Mouse (Mus musculus): Measurements from ENCODE around the gene Unc5c.

Unc5c gene

DNA sequence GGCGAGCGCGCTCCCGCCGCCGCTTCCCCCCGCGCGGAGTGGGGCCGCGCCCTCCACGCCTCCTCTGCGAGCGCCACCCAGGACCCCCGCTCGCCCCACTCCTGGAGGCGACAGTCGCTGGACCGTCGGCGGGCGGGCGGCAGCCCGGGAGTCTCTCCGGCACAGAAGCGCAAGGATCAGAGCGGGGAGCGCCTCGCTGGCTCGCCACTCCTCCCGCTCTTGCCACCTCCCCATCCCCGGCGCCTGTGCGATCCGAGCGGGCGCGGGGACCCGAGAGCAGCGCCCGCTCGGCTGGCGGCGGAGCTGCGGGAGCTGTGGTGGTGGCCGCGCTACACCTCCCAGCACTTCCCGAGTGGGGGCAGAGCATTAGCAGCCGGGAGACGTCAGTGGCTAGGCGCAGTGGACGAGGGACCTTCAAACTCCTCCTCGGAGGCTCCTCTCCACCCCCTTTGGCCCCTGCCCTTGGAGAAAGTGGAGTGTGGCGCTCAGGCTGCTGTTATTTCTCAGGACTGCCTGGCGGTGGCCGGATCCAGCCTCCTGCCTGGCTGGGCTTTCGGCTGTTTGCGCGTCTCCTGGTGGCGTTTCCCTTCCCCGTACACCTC is at the start of gene Unc5c:
Unc5c (plus strand) TSS at position 113 of the 602 bp plus-strand sequence.
- peak; percentile 80 to 82 for DNase-seq

DNA sequence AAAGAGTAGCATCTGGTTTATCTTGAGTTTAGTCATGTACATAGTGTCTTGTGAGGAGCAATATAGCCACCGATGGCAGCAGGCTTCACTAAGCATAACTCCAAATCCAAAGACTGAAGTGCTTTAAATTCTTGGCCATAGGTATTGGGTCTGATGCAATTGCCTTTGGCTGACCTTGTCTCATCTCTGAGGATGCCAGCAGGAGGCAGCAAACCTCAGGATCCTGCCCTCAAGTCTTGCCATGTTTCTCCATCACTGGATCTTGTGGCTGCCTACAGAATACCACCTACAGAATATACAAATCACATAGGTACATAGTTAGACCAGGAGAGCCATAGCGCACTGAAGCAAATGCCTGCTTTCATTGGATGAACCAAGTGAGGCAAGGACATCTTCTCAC is 7.5 kb upstream of the Unc5c start:
- peak in 1 of 2 experiments; percentile 14 for DNase-seq

DNA sequence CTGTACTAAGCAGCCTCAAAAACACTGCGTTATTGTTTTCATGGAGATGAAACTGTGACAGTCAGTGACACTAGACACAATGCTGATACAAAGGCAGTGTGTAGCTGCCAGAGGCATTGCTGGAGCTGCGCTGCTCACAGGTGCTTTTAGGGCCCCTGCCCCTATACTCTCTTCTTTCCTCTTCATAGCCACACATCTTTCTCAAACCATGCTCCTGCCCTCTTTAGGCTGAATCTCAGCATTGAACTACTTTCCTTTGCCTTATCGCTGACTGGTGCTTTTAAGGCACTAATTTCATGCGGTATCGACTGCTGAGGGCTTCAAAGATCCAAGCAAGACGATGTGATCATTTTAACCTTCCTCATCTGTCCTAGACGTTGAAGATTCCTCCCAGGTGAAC is 2.5 kb upstream of the Unc5c start:
- DNase-seq: no peak

DNA sequence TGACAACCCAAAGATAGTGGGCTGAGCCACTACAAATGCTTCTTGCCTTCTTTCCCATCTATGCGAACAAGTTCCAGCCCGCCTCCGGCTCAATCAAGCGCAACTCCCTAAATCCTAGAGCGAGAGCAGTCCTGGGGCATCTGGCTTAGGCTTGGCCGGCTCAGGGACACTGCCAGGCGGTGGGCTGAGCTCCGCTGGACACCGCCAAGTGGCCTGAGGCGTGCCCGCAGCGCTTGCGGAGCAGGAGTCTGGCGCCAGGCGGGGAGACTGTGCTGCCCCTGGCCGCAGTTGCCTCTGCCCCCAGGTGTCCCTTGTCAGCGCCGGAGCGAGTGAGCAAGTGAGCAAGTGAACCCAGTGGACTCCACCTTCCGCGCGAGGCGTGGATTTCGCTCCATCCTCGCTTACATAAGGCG is 319 bp upstream of the Unc5c start:
- peak; percentile 31 to 57 for DNase-seq

DNA sequence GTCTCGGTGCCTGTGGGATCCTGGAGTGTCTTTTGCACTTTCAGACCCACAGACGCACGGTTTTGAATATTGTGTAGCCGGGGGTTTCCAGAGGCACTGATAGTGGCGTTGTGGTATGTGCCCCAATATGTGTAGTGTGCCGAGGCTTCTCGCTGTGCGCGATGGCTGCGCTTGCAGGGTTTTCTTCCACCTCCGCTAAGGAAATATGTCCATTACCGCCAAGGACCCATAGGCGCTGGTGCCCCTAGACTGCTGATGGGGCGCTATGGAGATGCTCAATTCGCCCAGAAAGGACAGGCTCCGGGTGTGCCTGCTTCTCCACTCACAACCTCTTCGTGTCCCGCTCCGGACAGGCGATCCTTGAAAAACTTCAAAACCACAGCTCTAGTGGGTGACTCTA is 1.0 kb downstream of the Unc5c start:
- peak in 1 of 2 experiments; percentile 9 for DNase-seq

DNA sequence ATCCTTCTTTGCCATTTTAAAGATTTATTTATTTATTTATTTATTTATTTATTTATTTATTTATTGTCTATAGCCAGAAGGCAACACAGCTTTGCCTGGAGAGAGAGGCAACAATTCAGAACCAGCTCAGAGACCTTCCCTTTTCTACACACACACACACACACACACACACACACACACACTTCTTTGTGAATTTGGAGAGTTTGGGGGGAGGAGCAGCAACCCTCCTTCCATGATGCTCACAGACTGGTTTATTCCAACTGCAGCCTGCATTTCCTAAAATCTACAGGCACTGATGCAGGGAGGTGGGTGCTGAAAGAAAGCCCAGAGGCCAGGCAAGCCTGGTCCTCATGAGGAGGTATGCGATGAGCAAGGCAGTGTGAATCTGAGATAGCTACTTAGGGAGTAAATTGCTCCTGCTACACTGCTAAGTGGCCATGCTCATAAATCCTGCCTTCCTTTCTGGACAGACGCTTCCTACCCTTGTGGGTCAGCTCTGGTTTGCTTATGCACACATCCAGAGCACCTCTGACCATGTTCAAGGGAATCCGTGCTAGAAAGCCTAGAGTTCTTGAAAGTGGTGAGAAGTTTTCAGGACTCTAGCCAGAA is 1.8 kb downstream of the Unc5c start:
- no peak for DNase-seq

DNA sequence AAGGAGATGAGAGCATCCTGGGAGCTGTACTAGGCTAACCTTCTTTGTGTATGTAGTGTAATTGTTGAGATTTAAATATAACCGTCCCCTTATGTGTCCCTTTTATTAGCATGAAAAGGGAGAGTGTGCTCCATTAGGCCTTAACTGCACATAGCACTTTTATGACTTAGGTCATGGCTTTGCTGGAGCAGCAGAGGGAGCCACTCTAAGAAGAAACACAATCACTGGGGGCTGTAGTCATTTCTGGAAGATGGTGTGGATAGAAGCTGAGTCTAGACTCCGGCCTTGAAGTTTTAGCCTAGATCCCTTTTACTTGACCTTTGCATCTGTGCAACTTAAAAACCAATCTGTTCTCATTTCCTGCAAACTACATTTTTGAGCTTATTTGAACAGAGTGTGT is 4.3 kb downstream of the Unc5c start:
- no peak for DNase-seq

DNA sequence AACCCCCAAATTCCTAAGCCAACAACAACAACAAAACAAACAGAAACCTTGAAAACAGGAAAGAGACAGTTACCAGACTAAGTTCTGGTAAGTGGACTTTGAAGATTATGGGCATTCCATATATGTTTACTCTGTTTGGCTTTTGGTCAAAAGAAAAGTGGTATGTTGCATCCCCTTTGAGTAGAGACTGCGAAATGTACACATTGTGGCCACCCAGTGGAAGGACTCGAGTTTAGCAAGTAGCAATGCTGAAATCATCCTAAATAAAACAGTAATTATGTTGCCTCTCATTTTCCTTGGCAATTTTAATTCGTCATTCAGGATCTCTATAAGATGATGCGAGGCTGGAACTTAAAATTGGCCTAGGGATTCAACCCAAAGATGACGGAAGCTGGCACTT is 8.2 kb downstream of the Unc5c start:
- DNase-seq: no peak

DNA sequence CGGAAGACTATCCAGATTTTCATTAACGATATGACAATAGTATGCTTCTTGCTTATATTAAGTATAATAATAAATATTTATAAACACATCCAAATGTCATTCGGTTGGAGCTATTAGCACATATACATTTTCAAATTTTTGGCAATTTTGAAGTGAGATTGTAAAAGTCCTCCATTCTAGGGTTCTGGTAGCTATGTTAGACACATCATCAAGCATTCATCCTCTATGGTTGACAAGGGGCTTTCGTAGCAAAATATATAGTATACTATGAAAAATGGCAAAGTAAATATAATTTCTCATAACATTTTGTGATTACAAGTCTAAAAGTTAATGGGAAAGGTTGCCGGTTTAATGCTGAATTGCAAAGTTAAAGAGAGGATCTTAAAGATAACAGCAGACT is 10.4 kb downstream of the Unc5c start:
- DNase-seq: no peak

DNA sequence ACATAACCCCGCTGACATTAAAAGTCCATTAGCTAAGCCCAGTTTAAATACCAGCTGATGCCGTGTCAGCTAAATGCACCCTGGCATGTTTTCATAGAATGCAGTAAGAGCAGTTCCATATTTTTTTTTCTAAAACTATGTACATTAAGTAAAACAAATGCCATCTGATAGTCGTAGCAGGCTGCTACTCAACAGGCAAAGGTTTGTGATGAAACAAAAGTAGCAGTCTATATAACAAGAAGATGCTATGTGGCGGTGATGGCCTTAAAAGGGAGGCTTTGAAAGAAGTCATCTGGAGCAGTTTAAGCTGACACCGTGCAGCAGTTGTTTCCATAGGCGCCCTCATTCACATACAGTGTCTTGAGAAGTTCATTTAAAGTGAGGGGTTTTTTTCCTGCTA is 10.9 kb downstream of the Unc5c start:
- DNase-seq: no peak

DNA sequence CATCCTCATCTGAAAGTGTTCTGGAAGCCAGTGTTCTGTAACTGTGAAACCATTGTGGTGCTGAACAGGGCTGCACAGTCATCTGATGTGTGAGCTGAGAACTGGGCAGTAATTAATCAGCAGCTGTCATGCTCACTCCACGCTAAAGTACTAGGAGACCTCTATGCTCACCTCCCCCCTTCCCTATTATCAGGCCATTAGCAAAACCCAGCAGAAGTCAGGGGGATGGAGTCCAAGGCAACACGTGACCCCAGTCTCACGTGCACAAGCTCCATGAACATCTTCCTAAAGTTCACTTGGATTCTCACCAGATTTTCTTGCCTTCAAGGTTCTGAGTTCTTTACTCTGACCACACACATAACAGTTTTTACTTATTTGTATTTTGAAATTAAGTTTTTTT is 11.7 kb downstream of the Unc5c start:
- peak; percentile 46 to 68 for DNase-seq

DNA sequence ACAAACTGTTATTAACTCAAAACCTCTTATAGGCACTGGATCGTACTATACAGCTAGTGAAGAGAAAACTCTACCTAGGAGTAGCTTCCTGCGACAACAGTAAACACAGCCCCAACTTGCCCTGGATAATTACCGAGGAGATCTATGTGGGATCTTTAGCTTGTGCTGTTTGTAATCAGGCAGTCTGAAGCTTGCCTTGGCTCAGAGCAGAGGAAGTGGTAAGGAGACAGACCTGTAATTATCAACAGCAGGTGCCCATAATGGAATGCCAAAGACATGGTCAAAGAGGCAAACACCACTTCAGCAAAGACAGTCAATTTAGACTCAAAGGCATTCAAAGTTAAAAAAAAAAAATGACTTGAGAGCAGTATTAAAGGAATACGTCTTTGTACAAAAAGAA is 17.4 kb downstream of the Unc5c start:
- no peak for DNase-seq

DNA sequence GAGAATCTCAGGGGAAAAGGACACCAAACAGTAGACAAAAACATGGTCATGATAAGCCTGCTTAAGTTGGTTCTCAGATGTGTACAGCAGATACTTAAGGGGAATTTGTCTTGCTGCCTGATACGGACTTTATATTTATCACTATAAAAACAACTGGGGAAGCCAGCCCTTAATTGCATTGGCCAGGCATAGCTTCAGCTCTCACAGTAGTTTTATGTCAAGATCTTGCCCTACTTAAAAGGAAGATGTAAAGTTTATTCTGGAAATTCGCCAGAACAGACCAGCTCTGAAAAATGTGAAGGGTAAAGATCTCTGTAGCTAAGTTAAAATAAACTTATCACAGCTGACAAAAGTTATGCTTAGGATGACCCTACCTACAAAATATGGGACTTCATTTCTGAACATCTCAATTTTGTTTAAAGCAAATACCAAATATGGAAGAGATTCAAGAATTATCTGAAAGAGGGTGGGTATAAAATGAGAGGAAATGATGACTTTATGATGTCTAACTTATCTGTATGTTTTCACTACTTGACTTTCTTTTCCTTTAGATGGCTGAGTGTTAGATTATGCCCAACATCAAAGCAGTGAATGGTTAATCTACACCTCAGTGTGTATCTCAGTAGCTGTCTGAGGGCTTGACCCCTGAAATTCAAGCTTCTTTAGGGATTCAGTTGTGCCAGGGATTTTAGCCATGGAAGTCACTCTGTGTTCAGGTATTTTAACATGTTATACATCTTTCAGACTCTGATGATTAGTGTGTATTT is 18.8 kb downstream of the Unc5c start:
- DNase-seq: no peak

DNA sequence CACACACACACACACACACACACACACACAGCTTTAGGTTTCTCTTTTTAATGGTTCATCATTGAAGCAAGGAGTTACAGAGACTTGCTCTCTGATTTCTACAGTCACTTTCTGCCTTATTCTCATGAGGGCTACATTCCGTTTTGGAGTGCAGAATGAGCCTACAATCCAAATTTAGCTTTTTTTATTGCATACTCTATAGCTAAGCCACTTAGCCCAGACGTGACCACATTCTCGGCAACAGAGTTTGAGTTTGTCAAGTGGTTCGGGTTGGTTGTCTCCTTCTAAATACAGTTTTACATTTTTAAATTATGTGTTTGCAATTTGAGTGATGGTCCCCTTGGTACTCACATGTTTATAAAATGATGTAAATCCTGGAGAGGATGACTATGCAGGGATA is 20.2 kb downstream of the Unc5c start:
- DNase-seq: no peak

DNA sequence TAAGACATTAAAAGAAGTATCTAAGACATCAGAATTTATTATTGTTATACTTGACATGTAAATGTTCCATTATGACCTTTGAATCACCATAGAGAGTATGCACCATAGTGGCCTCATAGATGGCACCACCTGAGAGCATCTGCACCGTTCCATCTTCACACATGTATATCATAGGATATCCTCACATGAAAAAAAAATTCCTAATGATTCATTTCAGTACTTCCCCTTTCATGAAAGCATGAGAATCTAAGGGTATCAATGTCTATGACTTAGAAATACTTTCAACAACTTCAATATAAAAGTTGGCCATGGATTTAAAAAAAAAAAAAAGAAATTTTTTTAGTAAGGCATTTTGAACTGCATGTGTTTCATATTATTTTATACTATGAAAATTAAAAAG is 25.6 kb downstream of the Unc5c start:
- no peak for DNase-seq

DNA sequence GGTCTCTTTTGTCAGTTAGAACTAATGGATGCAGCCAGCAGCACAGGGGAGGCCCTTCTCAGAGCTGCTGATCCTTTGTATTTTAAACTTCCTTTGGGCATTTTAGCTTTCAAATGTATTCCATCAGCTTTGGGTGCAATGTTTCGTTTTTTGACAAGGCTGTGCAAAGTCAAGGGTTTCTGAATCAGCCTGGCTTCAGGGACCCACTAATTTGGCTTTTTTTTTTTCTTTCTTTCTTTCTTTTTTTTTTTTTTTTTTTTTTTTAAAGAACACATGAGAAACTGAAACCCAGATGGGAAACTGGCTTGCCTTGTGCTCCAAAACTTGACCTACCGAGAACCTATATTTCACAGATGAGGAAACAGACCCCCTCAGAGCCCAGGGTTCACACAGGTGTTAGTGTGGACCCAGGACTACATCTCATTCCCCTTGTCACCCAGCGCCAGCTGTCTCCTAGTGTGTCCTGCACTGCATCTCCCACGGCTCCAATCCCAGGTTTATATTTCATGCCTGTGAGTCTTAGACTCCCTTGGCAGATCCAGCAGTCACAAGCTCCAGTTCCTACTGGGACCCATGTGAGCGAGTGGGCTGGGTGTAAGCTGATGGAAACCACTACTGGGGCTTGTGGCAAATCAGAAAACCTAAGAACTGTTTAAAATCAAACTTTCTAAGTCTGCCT is 26.4 kb downstream of the Unc5c start:
- DNase-seq: peak in 1 of 2 experiments; percentile 5

DNA sequence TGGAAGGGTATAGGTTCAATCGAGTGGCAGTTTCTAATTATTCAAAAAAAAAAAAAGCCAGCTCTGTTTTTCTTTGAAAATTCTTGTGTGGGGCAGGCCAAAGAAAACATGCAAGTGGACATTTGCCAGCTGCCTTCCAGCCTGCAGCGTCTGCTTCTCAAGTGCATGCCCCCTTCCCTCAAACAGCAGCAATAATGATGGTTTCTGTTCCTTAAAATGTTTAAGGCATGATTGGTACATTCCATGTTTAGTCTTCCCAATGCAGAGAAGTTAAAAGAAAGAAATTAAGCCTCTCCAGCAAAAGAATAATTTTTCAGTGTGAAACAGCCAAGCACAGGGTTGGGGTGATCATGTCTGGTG is 26.9 kb downstream of the Unc5c start:
- peak in 1 of 2 experiments; percentile 12 for DNase-seq

DNA sequence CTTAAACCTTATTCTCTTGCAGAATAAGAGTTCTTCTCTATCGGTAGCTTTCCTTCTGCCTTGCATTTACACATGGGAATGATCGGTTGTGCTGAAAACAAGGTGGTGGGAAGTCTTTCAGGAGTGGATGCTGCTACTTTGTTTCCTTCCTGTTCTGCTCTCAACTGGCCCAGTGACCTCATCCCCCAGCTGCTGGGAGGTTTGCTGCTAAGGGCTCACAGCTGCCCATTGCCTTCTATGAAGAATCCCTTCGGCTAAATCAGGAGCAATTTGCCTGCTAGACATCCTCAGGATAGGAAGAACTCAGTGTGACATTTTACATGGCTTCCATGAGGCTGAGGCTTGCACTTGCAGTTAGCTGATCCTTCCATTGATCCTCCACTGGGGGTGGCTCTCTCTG is 28.0 kb downstream of the Unc5c start:
- no peak for DNase-seq

DNA sequence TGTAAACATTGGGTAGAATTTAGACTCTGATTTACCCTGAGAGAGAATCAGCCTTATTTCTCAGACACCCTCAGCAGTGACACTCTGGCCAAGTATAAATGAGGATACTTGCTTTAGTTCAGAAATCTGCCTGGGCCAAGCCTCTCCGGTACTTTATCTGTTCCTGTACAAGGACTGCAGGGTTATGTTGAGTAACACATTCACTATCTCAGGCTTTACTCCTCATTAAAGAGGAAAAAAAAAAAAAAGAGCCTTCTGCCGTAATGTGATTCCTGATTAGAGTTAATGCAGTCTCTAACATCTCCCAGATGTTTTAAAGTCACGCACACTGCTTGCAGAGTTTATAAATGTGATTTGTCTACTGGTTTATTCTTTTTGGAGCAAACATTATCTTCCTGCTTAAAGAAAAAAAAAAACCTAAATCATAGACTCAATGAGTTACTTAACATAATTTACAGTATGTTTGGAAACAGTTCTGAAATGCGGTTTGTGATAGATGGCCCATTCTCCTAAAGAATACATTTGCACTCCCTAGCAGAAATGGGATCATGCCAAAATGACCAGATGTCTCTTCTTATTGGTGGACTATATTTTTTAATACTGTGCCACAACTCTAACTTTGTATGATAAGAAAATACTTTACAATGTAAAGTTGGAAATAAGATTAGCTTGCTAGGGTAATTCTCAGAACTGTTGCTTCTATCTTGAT is 33.5 kb downstream of the Unc5c start:
- DNase-seq: no peak

DNA sequence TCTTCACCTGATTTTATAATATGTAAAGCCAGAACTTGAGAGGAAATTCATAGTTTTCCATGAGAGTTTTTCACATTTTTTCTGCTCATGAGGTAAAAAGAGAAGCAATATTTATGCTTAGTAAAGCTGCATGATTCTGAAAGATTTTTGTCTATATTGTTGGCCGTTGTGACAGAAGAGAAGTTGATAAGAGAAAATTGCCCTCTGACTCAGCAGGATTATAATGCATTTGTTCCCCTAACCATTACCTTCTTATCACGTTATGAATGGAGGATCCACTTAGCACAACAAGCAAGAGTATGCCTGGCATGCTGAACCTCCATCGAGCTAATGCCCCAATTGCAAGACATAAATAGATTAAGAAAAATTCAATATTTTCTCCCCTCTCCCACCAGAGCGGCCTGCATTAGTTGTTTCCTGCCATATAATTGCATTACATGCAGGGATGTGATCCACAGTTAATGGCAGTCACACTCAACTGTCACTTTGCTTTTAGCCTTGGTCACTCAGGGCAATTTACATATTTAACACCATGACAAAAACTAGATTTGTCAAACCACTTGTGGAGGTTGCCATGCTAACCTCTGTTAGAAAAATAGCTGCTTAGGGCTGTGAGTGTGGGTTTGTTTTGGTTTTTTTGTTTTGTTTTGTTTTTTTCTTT is 37.0 kb downstream of the Unc5c start:
- DNase-seq: no peak

DNA sequence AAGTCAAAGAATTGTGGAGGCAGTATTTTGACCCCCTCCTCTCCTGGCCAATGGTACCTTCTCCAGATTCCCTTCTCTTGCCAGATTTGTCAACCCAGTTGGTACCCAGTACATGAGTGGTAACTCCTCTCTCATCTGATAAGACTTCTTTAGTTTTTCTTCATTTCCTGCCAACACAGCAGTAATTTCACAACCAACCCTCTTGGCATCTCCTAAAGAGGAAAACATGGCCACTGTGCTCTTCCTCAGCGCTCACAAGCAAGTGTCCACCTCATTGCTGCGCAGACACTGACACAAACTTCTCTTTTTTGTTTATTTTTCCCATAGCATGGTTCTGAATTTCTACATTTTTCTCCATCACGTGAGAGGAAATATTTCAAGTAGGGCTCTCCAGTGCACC is 38.3 kb downstream of the Unc5c start:
- no peak for DNase-seq

DNA sequence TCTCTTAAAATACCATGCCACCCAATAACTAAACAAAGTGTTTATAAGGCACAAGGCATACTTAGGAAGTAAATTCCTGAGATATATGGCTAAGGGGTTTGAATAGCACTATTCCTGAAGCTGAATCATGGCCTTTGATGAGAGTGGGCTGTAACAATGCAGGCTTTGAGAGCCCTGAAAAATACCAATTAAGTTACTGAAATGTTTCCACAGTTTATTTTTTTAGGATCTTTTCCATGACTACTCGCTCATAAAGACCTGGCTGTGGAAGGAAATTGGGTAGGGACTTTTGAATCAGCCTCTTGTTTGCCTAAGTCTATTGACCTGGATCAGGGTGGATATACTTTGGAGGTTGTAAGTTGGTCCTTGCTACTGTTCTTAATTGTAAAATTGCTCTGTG is 44.8 kb downstream of the Unc5c start:
- DNase-seq: no peak

Measured in kidney, adult 8-10 months (tissue).